Mouse (Mus musculus) midbrain, embryonic 11.5 days (tissue): Measurements from ENCODE around the gene Yju2. TPM values are rescaled to one million over a fixed set of nuclear protein-coding genes. Genes with fewer than 3 reads are reported as not detected.

Source experiments
- ATAC-seq: fragments of 200-750 bp; cut with Nextera tagmentation; 2 replicates; pipeline ENCODE4 v1.8.0; 2017; ENCODE audit warnings: moderate TSS enrichment, moderate library complexity; ENCODE audit not compliant: low FRiP score
- DNase-seq: peaks from one replicate; pipeline ENCODE4 v3.0.0; 2015; ENCODE audit warnings: low spot score; ENCODE audit errors: missing footprints
- H3K27ac ChIP-seq: fragments of 300-500 bp; sonication (generic); 2 replicates; pipeline ENCODE4 v1.5.1; 2014; ENCODE audit warnings: low read depth, low read length
- H3K27me3 ChIP-seq: fragments of 300-500 bp; sonication (generic); 2 replicates; pipeline ENCODE4 v1.6.1; 2014; ENCODE audit warnings: mild to moderate bottlenecking, low read length, moderate library complexity, mixed read lengths; ENCODE audit not compliant: control insufficient read depth, insufficient read depth
- H3K36me3 ChIP-seq: fragments of 300-500 bp; sonication (generic); 2 replicates; pipeline ENCODE4 v1.6.1; 2014; ENCODE audit warnings: mild to moderate bottlenecking, low read length, moderate library complexity, mixed read lengths; ENCODE audit not compliant: control insufficient read depth, insufficient read depth
- H3K4me1 ChIP-seq: fragments of 300-500 bp; sonication (generic); 2 replicates; pipeline ENCODE4 v1.6.1; 2014; ENCODE audit warnings: low read length; ENCODE audit not compliant: control insufficient read depth, insufficient read depth
- H3K4me2 ChIP-seq: fragments of 300-500 bp; sonication (generic); 2 replicates; pipeline ENCODE4 v1.6.1; 2014; ENCODE audit warnings: mild to moderate bottlenecking, moderate library complexity
- H3K4me3 ChIP-seq: fragments of 300-500 bp; sonication (generic); 2 replicates; pipeline ENCODE4 v1.5.1; 2014; ENCODE audit warnings: low read depth, low read length
- H3K9ac ChIP-seq: fragments of 300-500 bp; sonication (generic); 2 replicates; pipeline ENCODE4 v1.6.1; 2014; ENCODE audit warnings: low read length
- H3K9me3 ChIP-seq: fragments of 300-500 bp; sonication (generic); 2 replicates; pipeline ENCODE4 v1.6.1; 2016; ENCODE audit warnings: low read length; ENCODE audit not compliant: control insufficient read depth
- WGBS: fragments of 180-500 bp; shearing (Covaris S2); extraction: QIAGEN DNeasy Blood & Tissue Kit; methylation state at CpG from one replicate; pipeline ENCODE4 v1.1.7; 2014; 5-methylcytosine and 5-hydroxymethylcytosine counted together
- polyA plus RNA-seq: library from polyadenylated mRNA; unstranded; fragments of >200 nt; fragmentation: Nextera tagmentation; extraction: Ambion mirVana; gene quantifications from 2 replicates; pipeline ENCODE4 v1.2.1, GENCODE M21; 2014

The Yju2 gene
- polyA plus RNA-seq, 1 experiment from 2014 or later = 24.4 TPM

DNA sequence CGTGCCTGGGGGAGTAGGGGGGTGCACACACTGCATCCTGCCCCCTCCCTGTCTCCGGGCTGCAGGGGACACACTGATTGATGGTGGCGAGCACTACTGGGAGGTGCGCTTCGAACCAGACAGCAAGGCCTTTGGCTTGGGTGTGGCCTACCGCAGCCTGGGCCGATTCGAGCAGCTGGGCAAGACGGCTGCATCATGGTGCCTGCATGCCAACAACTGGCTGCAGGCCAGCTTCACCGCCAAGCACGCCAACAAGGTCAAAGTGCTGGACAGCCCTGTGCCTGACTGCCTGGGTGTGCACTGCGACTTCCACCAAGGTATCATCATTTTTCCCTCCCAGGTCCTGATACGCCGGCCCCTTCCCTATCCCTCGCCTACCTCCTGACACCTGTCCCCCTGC lies 37.1 kb downstream of the Yju2 start:
- ATAC-seq (no peak), DNase-seq (no peak)
- 87% methylated on average over 15 of the region's 15 CpGs for WGBS
- no peak overlapping the region for H3K27ac ChIP-seq
- H3K36me3 ChIP-seq = 0 out of 2 replicates have a peak, but pooled peaks cover 2% of the 10 kb centered on the region
- no peaks in the 10 kb centered on the region for H3K9me3 ChIP-seq
- H3K4me1 ChIP-seq = peaks cover 2% of the 10 kb centered on the region; the same call in 1 of the 2 replicates
- no peak overlapping the region for H3K9ac ChIP-seq
- no peak overlapping the region for H3K4me2 ChIP-seq
- H3K27me3 ChIP-seq = peaks cover 7% of the 10 kb centered on the region; the same call in 1 of the 2 replicates
- H3K4me3 ChIP-seq = no peak overlapping the region

- Histone ChIP-seq H3K9me3 (no peaks in the 10 kb centered on the region), H3K4me1 (peaks cover 2% of the 10 kb centered on the region; the same call in 1 of the 2 replicates), H3K4me2 (peak overlapping the region; percentile 33), H3K27ac (no peak overlapping the region), H3K27me3 (peaks cover 7% of the 10 kb centered on the region; the same call in 1 of the 2 replicates), H3K4me3 (no peak overlapping the region), H3K36me3 (0 out of 2 replicates have a peak, but pooled peaks cover 2% of the 10 kb centered on the region), H3K9ac (no peak overlapping the region)
- DNase-seq = no peak
- peak; percentile 36 for ATAC-seq
- WGBS = 6% methylated on average over 30 of the region's 30 CpGs
These were observed 41.0 kb downstream of the Yju2 start for GRCm38 (mm10) chr17:55999794-56000499.

GRCm38 (mm10) chr17:56003000-56003399 lies 44.1 kb downstream of the Yju2 start:
- Histone ChIP-seq H3K4me1 (peaks cover 8% of the 10 kb centered on the region), H3K36me3 (no peaks in the 10 kb centered on the region), H3K9ac (no peak overlapping the region), H3K9me3 (no peaks in the 10 kb centered on the region), H3K27me3 (peaks cover 7% of the 10 kb centered on the region; the same call in 1 of the 2 replicates), H3K4me3 (no peak overlapping the region), H3K27ac (no peak overlapping the region), H3K4me2 (no peak overlapping the region)
- WGBS = 91% methylated on average over 3 of the region's 3 CpGs
- DNase-seq (no peak), ATAC-seq (no peak)

DNA sequence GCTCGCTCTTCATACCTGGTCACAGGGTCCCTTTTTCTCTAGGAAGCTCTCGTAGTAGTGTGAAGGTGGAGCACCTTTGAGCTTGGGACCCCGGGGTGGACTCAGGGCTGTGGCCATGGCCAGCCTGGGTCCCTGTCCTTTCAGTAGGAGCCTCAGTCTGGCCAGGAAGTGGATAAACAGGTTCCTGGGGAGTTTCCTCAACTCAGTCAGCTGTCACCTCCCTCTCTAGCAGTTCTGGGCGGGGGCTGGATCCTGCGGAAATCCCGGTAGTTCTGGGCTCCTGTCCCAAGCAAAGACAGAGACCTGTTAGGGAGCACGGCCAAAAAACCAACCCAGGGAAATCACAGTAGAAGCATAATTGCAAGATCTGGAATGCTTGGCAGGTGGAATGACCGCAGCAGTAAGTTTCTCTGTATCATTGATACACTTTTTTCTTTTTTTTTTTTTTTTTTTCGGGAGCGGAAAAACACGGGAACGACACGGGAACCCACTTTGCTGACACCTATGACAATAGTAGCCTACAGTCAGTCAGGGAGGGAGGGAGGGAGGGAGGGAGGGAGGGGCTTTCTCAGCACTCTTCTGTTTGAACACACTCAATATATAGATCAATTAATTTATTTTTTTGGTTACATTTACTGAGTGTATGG lies 46.6 kb downstream of the Yju2 start, which contains the start of the genes Stap2 and Mpnd:
Gene Stap2, minus strand, starts transcription at position 170 of the 647 bp plus-strand sequence.
Gene Mpnd, plus strand, starts transcription at position 297 of the 647 bp plus-strand sequence.
- DNase-seq (no peak), ATAC-seq (no peak)
- WGBS = 55% methylated on average over 13 of the region's 13 CpGs
- H3K9ac ChIP-seq = no peak within 1 kb of the TSS
- H3K4me1 ChIP-seq = peaks cover 15% of the 10 kb centered on the region
- H3K4me2 ChIP-seq = no peak within 1 kb of the TSS
- H3K36me3 ChIP-seq = no peaks in the 10 kb centered on the region
- no peaks in the 10 kb centered on the region for H3K9me3 ChIP-seq
- no peaks in the 10 kb centered on the region; the same call in 1 of the 2 replicates for H3K27me3 ChIP-seq
- H3K4me3 ChIP-seq = no peak within 1 kb of the TSS
- no peak within 1 kb of the TSS for H3K27ac ChIP-seq

DNA sequence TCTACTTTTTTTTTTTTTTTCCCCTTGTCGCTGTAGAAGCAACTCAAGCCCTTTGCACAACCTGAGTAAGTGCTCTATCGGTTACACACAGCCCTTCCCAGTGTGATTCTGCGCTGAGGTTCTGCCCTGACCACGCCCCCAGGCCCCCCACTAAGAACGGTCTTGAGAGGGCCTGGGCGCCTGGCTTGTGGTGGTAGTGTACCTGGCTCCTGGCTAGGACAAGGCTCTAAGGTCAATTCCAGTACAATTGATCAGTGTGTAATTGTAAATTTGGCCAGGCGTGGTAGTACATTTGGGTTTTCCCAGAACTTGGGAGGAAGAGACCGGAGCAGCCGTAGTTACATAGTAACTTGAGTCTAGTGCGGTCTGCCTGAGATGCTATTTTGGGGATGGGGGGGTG lies 48.1 kb downstream of the Yju2 start:
- H3K27me3 ChIP-seq = no peaks in the 10 kb centered on the region
- H3K9me3 ChIP-seq = no peaks in the 10 kb centered on the region
- peaks cover 16% of the 10 kb centered on the region for H3K4me1 ChIP-seq
- H3K36me3 ChIP-seq = peaks cover 5% of the 10 kb centered on the region; the same call in 1 of the 2 replicates
- H3K4me3 ChIP-seq = no peak overlapping the region
- WGBS = 48% methylated on average over 10 of the region's 10 CpGs
- no peak overlapping the region for H3K9ac ChIP-seq
- no peak overlapping the region for H3K27ac ChIP-seq
- DNase-seq (no peak), ATAC-seq (no peak)
- H3K4me2 ChIP-seq = no peak overlapping the region

- H3K4me3 ChIP-seq = peak overlapping the region; percentile 88
- H3K27ac ChIP-seq = peak overlapping the region; percentile 95
- H3K9me3 ChIP-seq = no peaks in the 10 kb centered on the region
- H3K27me3 ChIP-seq = no peaks in the 10 kb centered on the region
- peaks cover 16% of the 10 kb centered on the region for H3K4me1 ChIP-seq
- ATAC-seq = peak; percentile 19
- peak overlapping the region; percentile 99 for H3K4me2 ChIP-seq
- H3K36me3 ChIP-seq = peaks cover 5% of the 10 kb centered on the region; the same call in 1 of the 2 replicates
- 39% methylated on average over 13 of the region's 14 CpGs for WGBS
- peak overlapping the region; percentile 57 for H3K9ac ChIP-seq
- peak; percentile 90 for DNase-seq
These were observed 48.8 kb downstream of the Yju2 start for GRCm38 (mm10) chr17:56007444-56008355.

DNA sequence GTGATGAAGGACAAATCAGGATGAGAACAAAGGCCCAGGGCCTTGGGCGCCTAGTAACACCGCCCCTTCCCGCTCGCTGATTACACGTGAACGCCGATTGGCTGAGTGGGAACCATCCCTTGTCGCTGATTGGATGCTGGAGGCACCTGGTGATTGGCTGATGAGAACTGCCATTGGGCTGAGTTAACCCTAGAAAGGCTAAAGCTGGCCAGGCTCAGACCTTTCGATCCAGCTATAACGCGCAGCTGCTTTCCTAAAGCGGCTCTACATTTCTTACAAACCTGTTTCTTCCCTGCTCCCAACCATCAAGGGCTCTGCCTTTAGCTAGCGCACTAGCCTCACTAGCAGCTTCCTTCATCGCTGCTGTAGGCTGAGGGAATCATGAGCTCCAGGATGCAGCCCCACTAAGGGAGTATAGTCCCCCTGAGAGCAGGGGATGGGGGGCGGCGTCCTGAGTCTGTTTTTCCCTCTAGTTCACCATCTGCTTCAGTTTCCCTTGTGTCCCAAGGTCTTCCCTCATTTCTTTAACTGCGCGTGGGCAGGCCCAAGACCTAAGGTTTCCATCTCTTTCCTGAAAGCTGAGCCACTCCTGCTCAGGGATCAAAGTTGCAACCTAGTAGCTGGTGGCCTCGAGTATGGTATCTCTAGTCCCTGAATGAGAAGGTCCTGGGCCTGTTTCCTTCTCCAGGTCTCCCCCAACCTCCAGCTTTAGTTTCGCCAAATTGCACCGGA lies 49.6 kb downstream of the Yju2 start:
- Histone ChIP-seq H3K36me3 (peaks cover 5% of the 10 kb centered on the region), H3K4me2 (peak overlapping the region; percentile 99), H3K27me3 (no peaks in the 10 kb centered on the region), H3K9ac (peak overlapping the region; percentile 90), H3K4me3 (peak overlapping the region; percentile 88), H3K9me3 (no peaks in the 10 kb centered on the region), H3K4me1 (peaks cover 16% of the 10 kb centered on the region), H3K27ac (peak overlapping the region; percentile 95)
- under 1% methylated on average over 21 of the region's 21 CpGs for WGBS
- DNase-seq (peak; percentile 97), ATAC-seq (peak; percentile 92)
